Mouse (Mus musculus): ENCODE measurements around the gene Fras1. TPM values are rescaled to one million over a fixed set of nuclear protein-coding genes. Genes with fewer than 3 reads are reported as not detected.

The Fras1 gene
- total and polyA plus RNA-seq, 3 experiments: 2.1 to 5.8 (median 5.4) TPM

DNA sequence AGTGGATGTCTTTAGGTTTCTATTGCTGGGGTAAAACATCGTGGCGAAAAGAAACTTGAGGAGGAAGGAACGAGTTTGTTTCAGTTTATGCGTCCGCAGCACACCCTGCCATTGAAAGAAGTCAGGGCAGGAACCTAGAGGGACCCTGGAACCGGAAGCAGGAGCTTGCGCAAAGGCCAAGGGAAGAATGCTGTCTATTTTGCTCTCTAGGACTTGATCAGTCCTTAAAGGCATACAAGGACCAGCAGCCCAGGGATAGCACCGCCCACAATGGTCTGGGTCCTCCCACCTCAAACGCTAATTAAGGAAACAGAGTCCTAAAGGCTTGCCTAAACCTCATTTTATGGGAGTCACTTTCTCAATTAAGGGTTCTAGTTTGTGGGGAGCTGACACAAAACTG, 418.7 kb downstream of the Fras1 start:
- Histone ChIP-seq H3K4me2 (ENCODE audit: insufficient read depth, low read depth, poor library complexity, severe bottlenecking) (peak overlapping the region; percentile 98), H3K9me3 (replicated peaks; ENCODE audit: low read length) (no peaks in the 10 kb centered on the region), H3K4me3 (replicated peaks in 1 of 3; ENCODE audit: low read depth in 2 of 3, low read length in 2 of 3, poor library complexity in 1 of 3) (peak overlapping the region in 2 of 3 experiments; percentile 28 to 39), H3K27me3 (replicated peaks) (no peaks in the 10 kb centered on the region), H3K36me3 (replicated peaks in 1 of 2; ENCODE audit: control insufficient read depth in 1 of 2, insufficient read depth in 1 of 2, low read length in 1 of 2) (no peaks in the 10 kb centered on the region), H3K4me1 (ENCODE audit: control insufficient read depth in 1 of 2, insufficient read depth in 2 of 2) (peaks cover 0 to 6% of the 10 kb centered on the region in 2 experiments; a peak in 1 of 4 replicates), H3K9ac (ENCODE audit: insufficient read depth, low read depth) (peak overlapping the region; percentile 5; the same call in 1 of the 2 replicates), H3K79me2 (replicated peaks; ENCODE audit: control insufficient read depth, extremely low read depth, insufficient read depth, poor library complexity, severe bottlenecking) (no peaks in the 10 kb centered on the region), H3K27ac (ENCODE audit: insufficient read depth, low read depth) (no peak overlapping the region)
- no peak for DNase-seq (ENCODE audit: extremely low read depth)
- in situ Hi-C loops (cut with MboI; ENCODE audit: low pct_ligation_motif_present, low pct_unique_long_range_greater_than_20kb, low sequenced_read_pairs): no loop called here
- dilution Hi-C loops (cut with MboI; ENCODE audit: extremely low pct_ligation_motif_present, extremely low pct_unique_long_range_greater_than_20kb, low sequenced_read_pairs): no loop called here
- peak; percentile 62 for TF ChIP-seq ELF1 (IDR thresholded peaks at IDR 0.05; ENCODE audit: low read depth, low read length)
- 0 out of 2 replicates have a peak, but pooled peaks have one; percentile 15 for TF ChIP-seq HCFC1 (IDR thresholded peaks at IDR 0.05; ENCODE audit: low read depth, low read length)
- TF ChIP-seq POLR2AphosphoS2 (IDR thresholded peaks at IDR 0.05; ENCODE audit: low read depth, low read length): no peak
- TF ChIP-seq MXI1 (IDR thresholded peaks at IDR 0.05; ENCODE audit: low read depth, low read length): no peak
- peak; percentile 14; the same call in 1 of the 2 replicates for TF ChIP-seq SIN3A (IDR thresholded peaks at IDR 0.05; ENCODE audit: low read length)

DNA sequence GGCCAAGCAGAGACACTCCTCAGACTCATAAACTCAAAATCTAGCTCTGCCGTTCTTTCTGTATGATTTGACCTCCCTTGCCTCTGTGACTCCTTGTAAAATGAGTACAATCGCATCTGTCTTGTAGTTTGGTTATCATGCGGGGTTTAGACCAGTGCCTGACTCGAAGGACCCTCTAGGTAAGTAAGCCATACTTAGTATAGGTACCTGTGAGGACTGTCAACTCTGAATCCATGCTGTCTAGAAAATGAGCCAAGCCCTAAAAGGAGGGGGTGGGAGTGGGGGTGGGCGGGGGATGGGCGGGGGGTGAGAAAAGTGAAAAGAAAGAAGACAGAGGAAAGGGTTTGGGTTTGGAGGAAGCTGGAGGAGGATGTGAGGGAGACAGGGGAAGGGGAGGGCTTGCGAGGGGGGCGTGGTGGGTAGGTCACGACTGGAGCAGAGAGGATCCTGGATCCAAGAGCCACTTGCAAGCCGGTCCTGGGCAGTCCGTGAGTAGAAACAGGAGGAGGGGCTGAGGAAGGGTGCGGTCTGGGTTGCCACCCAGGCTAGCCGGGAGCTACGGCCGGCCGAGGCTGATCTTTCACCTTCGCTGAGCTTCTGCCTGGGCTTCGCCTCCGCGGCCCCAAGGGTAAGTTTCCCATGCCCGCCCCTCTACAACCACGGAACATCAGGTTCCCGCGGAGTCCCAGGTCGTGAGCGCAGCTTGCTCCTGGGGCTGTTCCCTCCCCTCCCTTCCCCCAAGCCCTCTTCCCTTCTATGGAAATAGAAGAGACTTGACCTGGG, 419.4 kb downstream of the Fras1 start, which contains the start of gene Anxa3:
Gene Anxa3, plus strand, starts transcription at position 404 of the 783 bp plus-strand sequence.
- Histone ChIP-seq H3K9ac (ENCODE audit: insufficient read depth, low read depth) (peak within 1 kb of the TSS; percentile 5; the same call in 1 of the 2 replicates), H3K4me3 (replicated peaks in 1 of 3; ENCODE audit: low read depth in 2 of 3, low read length in 2 of 3, poor library complexity in 1 of 3) (peak within 1 kb of the TSS in 2 of 3 experiments; percentile 35 to 60), H3K36me3 (replicated peaks in 1 of 2; ENCODE audit: control insufficient read depth in 1 of 2, insufficient read depth in 1 of 2, low read length in 1 of 2) (no peaks in the 10 kb centered on the region), H3K27me3 (replicated peaks) (no peaks in the 10 kb centered on the region), H3K27ac (ENCODE audit: insufficient read depth, low read depth) (no peak within 1 kb of the TSS), H3K79me2 (replicated peaks; ENCODE audit: control insufficient read depth, extremely low read depth, insufficient read depth, poor library complexity, severe bottlenecking) (no peaks in the 10 kb centered on the region), H3K4me2 (ENCODE audit: insufficient read depth, low read depth, poor library complexity, severe bottlenecking) (peak within 1 kb of the TSS; percentile 98), H3K9me3 (replicated peaks; ENCODE audit: low read length) (no peaks in the 10 kb centered on the region), H3K4me1 (ENCODE audit: control insufficient read depth in 1 of 2, insufficient read depth in 2 of 2) (peaks cover 0 to 6% of the 10 kb centered on the region in 2 experiments; a peak in 1 of 4 replicates)
- TF ChIP-seq UBTF (IDR thresholded peaks at IDR 0.05; ENCODE audit: low read depth, low read length) (no peak), NELFE (IDR thresholded peaks at IDR 0.05; ENCODE audit: low read depth, low read length) (no peak), USF1 (IDR thresholded peaks at IDR 0.05; ENCODE audit: low read depth, low read length) (no peak), SIN3A (IDR thresholded peaks at IDR 0.05; ENCODE audit: low read length) (no peak; the same call in 1 of the 2 replicates), ZNF384 (IDR thresholded peaks at IDR 0.05; ENCODE audit: low read depth, low read length) (no peak), POLR2AphosphoS2 (IDR thresholded peaks at IDR 0.05; ENCODE audit: low read depth, low read length) (no peak), ZMIZ1 (IDR thresholded peaks at IDR 0.05; ENCODE audit: low read depth, low read length) (no peak), GABPA (IDR thresholded peaks at IDR 0.05; ENCODE audit: insufficient replicate concordance, low read depth, low read length) (no peak), RAD21 (IDR thresholded peaks at IDR 0.05; ENCODE audit: low read depth, low read length) (no peak), MXI1 (IDR thresholded peaks at IDR 0.05; ENCODE audit: low read depth, low read length) (no peak), POLR2A (IDR thresholded peaks at IDR 0.05; ENCODE audit: low read depth, low read length) (no peak), ZC3H11A (IDR thresholded peaks at IDR 0.05; ENCODE audit: low read depth, low read length) (no peak), PAX5 (IDR thresholded peaks at IDR 0.05; ENCODE audit: low read length) (no peak), EP300 (IDR thresholded peaks at IDR 0.05; ENCODE audit: low read length) (no peak)
- in situ Hi-C loops (cut with MboI; ENCODE audit: low pct_ligation_motif_present, low pct_unique_long_range_greater_than_20kb, low sequenced_read_pairs) (no loop called here), dilution Hi-C loops (cut with MboI; ENCODE audit: extremely low pct_ligation_motif_present, extremely low pct_unique_long_range_greater_than_20kb, low sequenced_read_pairs) (no loop called here)
- no peak for DNase-seq (ENCODE audit: extremely low read depth)
